Mouse (Mus musculus) heart, postnatal 25 days (tissue): ENCODE measurements around the gene Ttll12. TPM values are rescaled to one million over a fixed set of nuclear protein-coding genes. Genes with fewer than 3 reads are reported as not detected.

Experiments used
- DNase-seq: peaks from one replicate; pipeline ENCODE4 v3.0.0; 2022; ENCODE audit warnings: low spot score
- intact Hi-C: fragments of 180-260 bp; cut with DNase I; formaldehyde crosslinking; loops from one replicate; pipeline ENCODE4 v1.15.1; 2025
- total RNA-seq, 2 experiments: library from RNA; stranded (reverse); gene quantifications; 2 replicates each; pipeline ENCODE4 v1.2.3; 2021

Ttll12 gene
- total RNA-seq, 2 experiments from 2014 or later, result 5.5 to 6.1 TPM

DNA sequence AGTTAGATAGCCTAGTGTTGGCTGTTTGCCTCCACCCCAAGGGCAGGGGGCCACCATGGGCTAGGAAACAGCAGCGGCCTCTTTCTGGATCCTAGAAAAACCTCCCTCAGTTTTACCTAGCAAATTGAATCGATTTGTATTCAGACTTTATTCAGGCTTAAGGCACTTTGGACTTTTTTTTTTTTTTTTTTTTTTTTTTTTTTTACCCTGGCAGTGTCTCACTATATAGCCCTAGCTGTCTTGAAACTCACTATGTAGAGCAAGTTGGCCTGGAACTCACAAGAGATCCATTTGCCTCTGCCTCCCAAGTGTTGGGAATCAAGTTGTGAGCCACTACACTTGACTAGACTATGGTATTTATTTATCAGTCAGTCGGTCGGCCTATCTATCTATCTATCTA lies 1.9 kb upstream of the Ttll12 start:
- intact Hi-C loops, result no loop called here
- DNase-seq, result no peak

DNA sequence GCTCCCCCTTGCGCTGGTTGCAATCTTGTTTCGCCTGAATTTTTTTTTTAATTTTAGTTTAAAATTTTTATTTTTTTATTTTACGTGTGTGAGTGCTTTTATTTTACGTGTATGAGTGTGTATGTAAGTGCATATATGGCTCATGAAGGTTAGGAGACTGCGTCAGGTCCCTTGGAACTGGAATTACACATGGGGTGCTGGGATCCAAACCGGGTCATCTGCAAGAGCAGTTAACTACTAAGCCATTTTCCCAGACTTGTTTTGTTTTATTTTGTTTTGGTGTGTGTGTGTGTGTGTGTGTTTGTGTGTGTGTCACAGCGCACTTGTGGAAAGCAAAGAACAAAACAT lies 381 bp upstream of the Ttll12 start:
- intact Hi-C loops, result no loop called here

DNA sequence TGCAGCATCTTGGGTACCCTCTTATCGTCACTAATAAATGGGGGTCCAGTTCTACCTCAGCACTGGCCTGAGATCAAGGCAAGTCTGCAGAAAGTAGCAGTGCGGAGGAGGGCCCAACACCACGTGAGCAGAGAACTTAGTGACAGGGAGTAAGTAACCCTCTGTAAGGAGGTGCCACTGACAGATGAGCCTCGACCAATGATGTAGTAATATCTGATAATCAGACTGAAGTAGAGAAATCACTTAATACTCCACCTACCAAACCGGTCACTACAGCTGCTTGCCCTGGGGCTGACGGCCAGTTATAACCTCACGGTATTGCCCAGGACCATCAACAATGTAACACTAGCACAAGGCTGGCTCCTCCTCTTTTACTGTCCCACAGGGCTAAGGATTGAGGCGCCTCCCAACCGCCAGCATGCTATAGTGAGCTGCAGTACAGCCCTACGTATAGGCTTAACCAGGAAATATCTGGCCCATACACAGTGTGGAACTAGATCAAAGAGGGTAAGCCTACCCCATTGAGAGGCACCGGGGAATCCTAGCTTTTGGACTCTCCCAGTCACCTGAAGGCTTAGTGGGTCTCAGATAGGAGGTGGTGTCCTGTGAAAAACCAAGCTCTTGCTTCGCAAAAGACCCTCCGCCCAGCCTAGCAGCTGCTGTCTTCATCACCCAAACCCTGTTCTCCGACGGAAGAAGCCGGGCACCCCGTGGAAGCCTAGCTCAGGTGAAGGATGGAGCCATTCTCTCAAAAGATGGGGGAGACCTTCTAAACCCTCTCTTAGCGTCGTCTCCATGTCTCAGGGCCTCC lies 1.1 kb downstream of the Ttll12 start:
- intact Hi-C loops, result no loop called here
- no peak for DNase-seq

More for the DNA sequence above, 381 bp upstream of the Ttll12 start:
- no peak for DNase-seq

DNA sequence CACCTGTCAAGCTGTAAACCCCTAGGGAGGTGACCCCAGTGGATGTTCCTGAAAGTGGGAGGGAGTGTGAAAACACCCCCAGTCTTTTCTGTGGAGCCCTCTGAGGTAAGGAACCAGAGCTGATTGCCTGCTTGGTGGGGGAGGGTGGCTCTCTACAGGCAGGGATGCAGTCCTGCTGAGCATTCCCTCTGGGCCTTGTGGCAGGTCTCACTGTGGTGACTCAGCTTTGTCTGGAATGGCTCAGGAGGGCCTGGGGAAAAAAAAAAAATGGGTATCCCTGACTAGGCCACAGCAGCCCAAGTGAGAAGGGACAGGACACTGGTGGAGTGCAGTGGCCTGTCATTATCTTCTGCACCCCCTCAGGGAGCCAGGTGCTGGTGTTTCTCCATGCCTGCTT lies 1.8 kb downstream of the Ttll12 start:
- intact Hi-C loops, result no loop called here
- no peak for DNase-seq

GRCm38 (mm10) chr15:83592260-83593188 lies 2.4 kb downstream of the Ttll12 start:
- intact Hi-C loops, result no loop called here
- DNase-seq, result no peak

DNA sequence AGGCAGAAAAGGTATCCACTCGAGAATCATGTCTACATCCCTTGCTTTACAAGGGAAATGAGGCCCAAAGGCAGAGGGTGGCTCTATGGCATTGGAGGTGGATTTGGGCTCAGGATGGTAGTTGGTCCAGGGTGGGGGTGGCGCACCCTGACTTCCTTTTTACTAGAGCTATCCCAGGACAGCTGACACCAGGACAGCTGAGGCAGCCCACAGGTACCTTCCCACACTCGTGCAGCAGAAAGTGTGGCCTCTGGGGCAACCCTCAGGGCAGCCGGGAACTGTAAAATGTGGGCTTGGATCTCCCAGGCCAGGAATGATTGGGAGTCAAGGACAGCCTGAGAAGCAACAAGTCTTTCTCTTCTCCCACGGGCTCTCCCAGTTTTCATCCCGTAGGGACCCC lies 3.2 kb downstream of the Ttll12 start:
- no peak for DNase-seq
- intact Hi-C loops, result no loop called here

GRCm38 (mm10) chr15:83590841-83591240 lies 4.1 kb downstream of the Ttll12 start:
- intact Hi-C loops, result no loop called here
- DNase-seq, result no peak

DNA sequence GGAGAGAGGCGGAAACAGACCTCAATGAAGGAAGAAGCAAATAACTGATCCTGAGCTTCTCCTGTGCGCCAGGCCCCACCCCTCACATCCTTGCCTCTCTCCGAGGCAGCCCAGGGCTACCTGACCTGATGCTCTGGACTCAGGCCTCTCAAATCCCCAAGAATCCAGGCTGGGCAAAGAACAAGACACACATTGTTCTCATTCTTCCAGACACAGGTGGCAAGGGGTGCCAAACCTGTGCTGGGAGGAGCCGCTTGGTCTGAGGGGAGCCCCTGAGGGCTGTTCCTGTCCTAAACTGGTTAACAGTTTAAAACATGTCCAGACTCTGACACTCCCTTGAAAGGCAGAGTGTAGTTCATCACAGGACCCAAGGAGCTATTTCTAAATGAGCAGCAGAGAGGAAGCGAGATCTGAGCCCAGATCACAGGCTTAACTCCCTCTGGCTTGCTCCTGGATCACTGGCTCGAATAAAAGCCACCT lies 10.2 kb downstream of the Ttll12 start:
- intact Hi-C loops, result no loop called here
- DNase-seq, result no peak

- DNase-seq, result no peak
- intact Hi-C loops, result no loop called here
Observed at GRCm38 (mm10) chr15:83583419-83584156, 11.4 kb downstream of the Ttll12 start.

- no peak for DNase-seq
- intact Hi-C loops, result no loop called here
Observed at GRCm38 (mm10) chr15:83582931-83583330, 12.0 kb downstream of the Ttll12 start.

GRCm38 (mm10) chr15:83576651-83577050 lies 18.3 kb downstream of the Ttll12 start:
- no peak for DNase-seq
- intact Hi-C loops, result no loop called here

DNA sequence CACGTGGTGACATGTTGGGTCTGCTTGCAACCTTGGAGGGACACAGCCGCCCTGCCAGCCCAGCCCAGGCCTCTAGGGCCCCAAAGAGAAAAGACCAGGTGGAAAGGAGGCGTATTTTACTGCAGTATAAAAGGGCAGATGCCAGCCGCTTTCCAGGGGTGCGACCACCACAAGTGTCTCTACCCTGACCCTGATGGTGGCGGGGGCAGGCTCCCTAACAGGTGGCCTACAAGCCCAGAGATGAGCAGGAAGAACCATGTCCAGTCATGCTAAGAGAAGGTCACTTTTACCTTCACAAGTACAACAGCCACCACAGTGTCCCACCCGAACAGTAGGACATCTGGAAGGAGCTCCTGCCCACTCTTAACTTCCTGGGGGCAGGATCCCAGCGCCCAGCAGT lies 19.4 kb downstream of the Ttll12 start:
- no peak for DNase-seq
- intact Hi-C loops, result no loop called here

DNA sequence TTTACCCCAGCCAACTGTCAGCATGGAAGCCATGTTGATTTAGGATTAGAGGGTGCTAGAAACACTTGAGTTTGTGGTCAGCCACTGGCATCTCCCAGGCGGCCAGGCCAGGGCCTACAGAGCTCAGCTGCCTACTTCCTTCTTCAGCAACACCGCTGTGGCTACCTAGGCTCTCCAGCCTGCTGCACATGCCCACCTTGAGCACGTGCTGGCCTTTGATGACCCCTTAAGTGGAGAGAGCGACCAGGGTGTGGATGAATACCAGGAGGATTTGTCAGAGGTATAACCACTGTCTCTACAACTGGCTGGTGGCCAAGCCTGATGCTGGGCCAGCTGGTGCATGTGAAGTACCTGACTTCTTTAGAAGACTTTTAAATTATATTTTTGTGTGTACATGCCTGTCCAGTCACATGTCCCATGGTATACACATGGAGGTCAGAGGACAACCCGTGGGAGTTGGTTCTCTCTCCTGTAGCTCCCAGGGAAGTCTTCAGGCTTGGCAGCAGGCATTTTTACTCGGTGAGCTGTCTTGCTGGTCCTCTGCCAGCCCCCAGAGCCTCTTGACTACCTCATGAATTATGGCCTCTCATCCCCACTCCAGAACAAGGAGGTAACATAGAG lies 20.1 kb downstream of the Ttll12 start:
- intact Hi-C loops, result no loop called here
- DNase-seq, result no peak

GRCm38 (mm10) chr15:83573606-83574005 lies 21.4 kb downstream of the Ttll12 start:
- intact Hi-C loops, result no loop called here
- DNase-seq, result no peak

DNA sequence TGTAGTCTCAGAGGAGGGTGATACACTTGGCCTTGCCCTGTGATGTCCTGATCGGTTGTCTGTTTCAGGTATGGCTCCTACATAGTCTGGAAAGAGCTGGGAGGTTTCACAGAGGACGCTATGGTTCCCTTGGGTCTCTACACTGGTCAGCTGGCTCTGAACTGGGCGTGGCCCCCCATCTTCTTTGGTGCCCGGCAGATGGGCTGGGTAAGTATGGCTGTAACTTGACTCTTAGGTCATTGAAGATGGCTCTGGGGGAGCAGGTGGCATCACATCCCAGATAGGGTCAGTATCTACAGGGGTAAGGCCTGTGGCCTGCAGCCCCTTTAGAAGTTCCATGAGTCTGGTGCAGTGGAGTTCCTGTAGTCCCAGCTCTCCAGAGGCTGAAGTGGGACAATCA lies 22.8 kb downstream of the Ttll12 start:
- intact Hi-C loops, result no loop called here
- DNase-seq, result no peak

- no peak for DNase-seq
- intact Hi-C loops, result no loop called here
Observed at GRCm38 (mm10) chr15:83571636-83572035, 23.3 kb downstream of the Ttll12 start.

- intact Hi-C loops, result no loop called here
- DNase-seq, result no peak
Observed at GRCm38 (mm10) chr15:83570641-83571040, 24.3 kb downstream of the Ttll12 start.

DNA sequence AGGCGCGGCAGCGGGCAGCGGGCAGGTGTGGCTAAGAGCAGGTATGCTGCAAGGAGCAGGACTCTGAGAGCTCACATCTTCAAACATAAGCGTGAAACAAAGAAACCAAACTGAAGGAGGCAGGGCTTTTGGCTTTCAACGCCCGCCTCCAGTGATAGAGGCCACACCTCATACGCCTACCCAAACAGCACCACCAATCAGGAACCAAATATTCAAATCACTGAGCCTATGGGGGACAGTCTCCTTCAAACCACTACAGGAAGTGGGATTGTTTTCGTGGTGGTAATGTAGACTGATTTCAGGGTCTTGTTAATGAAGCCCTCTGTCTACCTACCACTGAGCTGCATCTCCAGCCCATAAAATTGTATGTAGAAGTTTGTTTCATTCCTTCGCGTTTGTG lies 25.3 kb downstream of the Ttll12 start:
- intact Hi-C loops, result no loop called here
- no peak for DNase-seq

DNA sequence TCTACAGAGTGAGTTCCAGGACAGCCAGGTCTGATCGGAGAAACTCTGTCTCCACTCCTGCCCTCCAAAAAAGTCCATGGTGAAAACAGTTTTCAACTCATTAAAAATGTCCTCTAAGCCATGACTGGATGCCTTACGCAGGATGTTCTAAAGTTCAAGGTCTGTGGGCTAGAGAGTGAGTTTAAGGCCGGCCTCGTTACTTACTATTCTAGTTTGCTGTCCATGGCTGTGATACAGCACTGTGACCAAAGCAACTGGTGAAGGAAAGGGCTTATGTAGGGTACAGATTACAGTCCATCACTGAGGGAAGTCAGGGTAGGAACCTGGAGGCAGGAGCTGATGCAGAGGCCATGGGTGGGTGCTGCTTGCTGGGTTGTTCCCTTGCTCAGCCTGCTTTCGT lies 26.4 kb downstream of the Ttll12 start:
- intact Hi-C loops, result no loop called here
- DNase-seq, result no peak

GRCm38 (mm10) chr15:83567728-83568127 lies 27.2 kb downstream of the Ttll12 start:
- intact Hi-C loops, result no loop called here

More at GRCm38 (mm10) chr15:83567728-83568127, 27.2 kb downstream of the Ttll12 start:
- no peak for DNase-seq
